Mouse (Mus musculus): ENCODE data around the gene Smpd2. TPM values are rescaled to one million over a fixed set of nuclear protein-coding genes. Genes with fewer than 3 reads are reported as not detected.
A peak's percentile ranks its signal among the peaks of the same experiment; 100 is the strongest.
"Not testable (repeated sequence)": the region's sequence is repeated elsewhere in the genome, so short reads cannot be mapped to it uniquely, and the experiment has no call there.

Gene Smpd2
- polyA plus RNA-seq, 1 experiment from 2014 or later = 34.3 TPM

DNA sequence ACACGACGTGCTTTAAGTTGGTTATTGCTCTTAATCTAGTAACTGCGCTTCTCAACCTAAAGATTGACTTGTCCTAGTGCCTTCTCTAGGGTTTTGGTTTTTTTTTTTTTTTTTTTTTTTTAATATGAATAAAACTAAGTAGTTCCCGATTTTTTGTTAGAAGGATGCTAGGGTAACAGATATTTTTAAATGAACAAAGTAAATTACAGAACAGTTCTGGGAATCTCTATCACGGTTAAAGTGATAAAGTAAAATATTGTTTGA, 30.2 kb upstream of the Smpd2 start:
- H3K4me1 ChIP-seq (ENCODE audit: control insufficient read depth, insufficient read depth, low read length) = peaks cover 15% of the 10 kb centered on the region
- H3K27ac ChIP-seq (ENCODE audit: low read depth, low read length) = no peak overlapping the region
- peak overlapping the region; percentile 75 for H3K4me3 ChIP-seq (ENCODE audit: low read depth, low read length)
- H3K36me3 ChIP-seq (ENCODE audit: control insufficient read depth, insufficient read depth, low read length) = no peaks in the 10 kb centered on the region
- ATAC-seq (ENCODE audit: low read depth) = no peak
- peak overlapping the region; percentile 88; the same call in 1 of the 2 replicates for H3K9ac ChIP-seq (replicated peaks; ENCODE audit: low read depth, low read length)
- peak overlapping the region; percentile 73 for H3K4me2 ChIP-seq (ENCODE audit: low read depth, low read length)
- H3K9me3 ChIP-seq (ENCODE audit: control insufficient read depth, low read length) = no peaks in the 10 kb centered on the region
- H3K27me3 ChIP-seq (ENCODE audit: control insufficient read depth, insufficient read depth, low read length) = no peaks in the 10 kb centered on the region
- 4% methylated on average over 5 of the region's 5 CpGs for WGBS

DNA sequence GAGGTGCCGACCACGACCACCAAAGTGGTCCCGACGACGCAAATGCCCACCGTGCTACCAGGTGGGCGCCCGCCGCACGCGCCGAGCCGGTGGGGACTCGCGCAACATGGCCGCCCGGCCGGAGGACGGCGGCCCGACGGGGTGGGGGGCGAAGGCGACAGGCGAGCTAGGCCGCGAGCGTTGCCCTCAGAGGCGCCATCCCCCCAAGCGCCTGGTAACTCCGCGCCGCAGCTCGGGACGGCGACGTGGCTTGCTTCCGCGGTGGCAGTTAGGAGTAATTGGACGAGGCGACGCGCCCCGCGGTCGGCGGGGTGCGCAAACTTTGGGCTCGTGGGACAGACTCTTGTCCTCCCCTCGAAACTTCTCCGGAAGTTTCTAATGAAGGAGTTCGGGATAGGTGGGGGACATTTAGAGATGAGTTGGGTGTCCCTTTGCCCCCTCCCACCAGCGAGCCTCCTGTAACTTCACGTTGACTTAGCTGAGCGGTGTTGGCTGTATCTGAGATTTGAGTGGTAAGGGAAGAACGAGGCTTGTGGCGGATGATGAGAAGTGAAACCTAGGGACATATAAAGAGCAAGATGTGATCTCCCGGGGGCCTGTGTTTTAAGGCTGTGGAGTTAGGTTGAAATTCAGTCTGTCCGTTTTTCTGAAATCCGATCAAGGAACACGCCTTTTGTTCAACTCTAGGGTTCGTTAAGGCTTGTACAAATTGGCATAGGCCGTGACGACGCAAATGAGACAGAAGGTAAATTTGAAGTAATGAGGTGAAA, 29.7 kb upstream of the Smpd2 start:
- Histone ChIP-seq H3K9ac (replicated peaks; ENCODE audit: low read depth, low read length) (peak overlapping the region; percentile 88), H3K4me2 (ENCODE audit: low read depth, low read length) (peak overlapping the region; percentile 73), H3K36me3 (ENCODE audit: control insufficient read depth, insufficient read depth, low read length) (no peaks in the 10 kb centered on the region), H3K27me3 (ENCODE audit: control insufficient read depth, insufficient read depth, low read length) (no peaks in the 10 kb centered on the region), H3K27ac (ENCODE audit: low read depth, low read length) (peak overlapping the region; percentile 100), H3K4me3 (ENCODE audit: low read depth, low read length) (peak overlapping the region; percentile 75), H3K9me3 (ENCODE audit: control insufficient read depth, low read length) (no peaks in the 10 kb centered on the region), H3K4me1 (ENCODE audit: control insufficient read depth, insufficient read depth, low read length) (peaks cover 15% of the 10 kb centered on the region)
- WGBS = under 1% methylated on average over 65 of the region's 65 CpGs
- ATAC-seq (ENCODE audit: low read depth) = peak; percentile 6; the same call in 1 of the 2 replicates

DNA sequence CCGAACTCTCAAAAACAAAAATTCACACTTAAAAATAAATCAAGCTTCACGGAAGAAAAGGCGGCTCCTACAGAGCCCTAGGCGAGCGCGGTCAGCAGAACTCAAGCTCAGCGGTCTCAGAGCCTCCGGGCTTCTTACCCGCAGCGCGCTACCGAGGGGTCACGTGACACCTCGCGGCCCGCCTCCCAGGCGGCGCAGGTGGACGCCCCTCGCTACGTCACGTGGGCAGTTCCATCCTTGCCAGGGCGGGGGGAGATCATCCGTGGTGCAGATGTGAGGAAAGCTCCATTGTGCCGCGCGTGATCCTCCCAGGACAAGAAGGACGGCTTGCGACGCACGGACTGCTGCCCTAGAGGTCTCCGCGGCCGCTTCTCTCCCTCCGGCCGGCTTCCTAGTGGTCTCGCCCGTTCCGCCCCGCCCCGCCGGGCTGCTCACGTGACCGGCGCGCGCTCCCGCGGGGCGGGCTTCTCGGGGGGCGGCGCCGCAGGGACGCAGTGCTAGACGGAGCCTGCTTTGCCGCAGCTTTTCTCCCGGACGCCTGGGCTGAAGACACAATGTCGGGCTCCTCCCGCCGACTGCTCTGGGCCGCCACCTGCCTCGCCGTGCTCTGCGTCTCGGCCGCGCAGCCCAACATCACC, 28.9 kb upstream of the Smpd2 start, which contains the start of gene Cd164:
TSS of gene Cd164 (plus strand) at position 434 of the 638 bp plus-strand sequence.
- Histone ChIP-seq H3K9ac (replicated peaks; ENCODE audit: low read depth, low read length) (peak within 1 kb of the TSS; percentile 88), H3K4me2 (ENCODE audit: low read depth, low read length) (peak within 1 kb of the TSS; percentile 73), H3K27ac (ENCODE audit: low read depth, low read length) (peak within 1 kb of the TSS; percentile 100), H3K4me3 (ENCODE audit: low read depth, low read length) (peak within 1 kb of the TSS; percentile 75), H3K27me3 (ENCODE audit: control insufficient read depth, insufficient read depth, low read length) (no peaks in the 10 kb centered on the region), H3K4me1 (ENCODE audit: control insufficient read depth, insufficient read depth, low read length) (peaks cover 15% of the 10 kb centered on the region), H3K36me3 (ENCODE audit: control insufficient read depth, insufficient read depth, low read length) (no peaks in the 10 kb centered on the region), H3K9me3 (ENCODE audit: control insufficient read depth, low read length) (no peaks in the 10 kb centered on the region)
- ATAC-seq (ENCODE audit: low read depth) = peak; percentile 93
- WGBS = under 1% methylated on average over 58 of the region's 69 CpGs

DNA sequence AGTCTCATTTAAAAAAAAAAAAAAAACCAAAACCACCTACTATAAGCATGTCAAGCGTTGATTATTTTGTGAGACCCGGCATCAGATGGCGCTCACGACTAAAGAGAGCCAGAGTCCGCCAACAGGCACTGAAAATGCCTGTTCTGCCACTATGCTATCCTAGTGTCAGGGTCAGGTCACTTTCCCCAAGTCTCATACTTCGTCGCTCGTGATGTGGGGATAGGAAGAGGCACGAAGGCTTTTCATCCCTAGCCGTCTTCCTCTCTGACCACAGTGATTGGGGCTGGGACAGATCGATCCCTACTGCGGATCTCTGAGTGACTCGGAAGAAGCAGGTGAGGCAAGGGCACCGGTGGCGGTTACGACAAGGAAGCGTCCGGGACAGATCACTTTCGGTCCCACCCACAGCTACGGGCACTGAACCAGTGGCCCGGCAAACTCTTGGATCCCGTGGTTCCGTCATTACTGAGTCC, 28.4 kb upstream of the Smpd2 start:
- Histone ChIP-seq H3K4me2 (ENCODE audit: low read depth, low read length) (peak overlapping the region; percentile 73), H3K4me3 (ENCODE audit: low read depth, low read length) (peak overlapping the region; percentile 75), H3K4me1 (ENCODE audit: control insufficient read depth, insufficient read depth, low read length) (peaks cover 15% of the 10 kb centered on the region), H3K27ac (ENCODE audit: low read depth, low read length) (peak overlapping the region; percentile 100), H3K9me3 (ENCODE audit: control insufficient read depth, low read length) (no peaks in the 10 kb centered on the region), H3K27me3 (ENCODE audit: control insufficient read depth, insufficient read depth, low read length) (no peaks in the 10 kb centered on the region), H3K9ac (replicated peaks; ENCODE audit: low read depth, low read length) (peak overlapping the region; percentile 88), H3K36me3 (ENCODE audit: control insufficient read depth, insufficient read depth, low read length) (no peaks in the 10 kb centered on the region)
- WGBS = under 1% methylated on average over 23 of the region's 23 CpGs
- ATAC-seq (ENCODE audit: low read depth) = peak; percentile 63

DNA sequence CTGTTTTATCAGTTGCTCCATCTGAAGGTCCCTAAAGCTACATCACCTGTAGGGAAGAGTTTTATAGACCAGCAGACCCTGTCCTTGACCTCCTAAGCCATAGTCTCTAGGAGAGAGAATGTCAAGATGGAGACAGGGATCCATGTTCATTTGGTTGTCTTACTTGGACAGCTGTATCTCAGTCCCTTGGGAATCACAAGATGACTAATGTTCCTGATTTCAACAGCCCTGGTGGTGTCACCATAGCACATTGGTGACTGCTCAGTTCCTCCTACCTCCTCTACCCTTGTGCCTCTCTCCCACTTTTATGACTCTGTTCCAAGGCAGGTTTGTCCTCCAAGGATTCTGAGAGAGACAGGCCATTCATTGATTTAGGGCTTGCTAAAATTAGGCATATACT, 24.8 kb upstream of the Smpd2 start:
- Histone ChIP-seq H3K27me3 (ENCODE audit: control insufficient read depth, insufficient read depth, low read length) (no peaks in the 10 kb centered on the region), H3K36me3 (ENCODE audit: control insufficient read depth, insufficient read depth, low read length) (no peaks in the 10 kb centered on the region), H3K9ac (replicated peaks; ENCODE audit: low read depth, low read length) (no peak overlapping the region), H3K4me1 (ENCODE audit: control insufficient read depth, insufficient read depth, low read length) (peaks cover 3% of the 10 kb centered on the region; the same call in 1 of the 2 replicates), H3K4me2 (ENCODE audit: low read depth, low read length) (no peak overlapping the region), H3K9me3 (ENCODE audit: control insufficient read depth, low read length) (no peaks in the 10 kb centered on the region), H3K4me3 (ENCODE audit: low read depth, low read length) (no peak overlapping the region), H3K27ac (ENCODE audit: low read depth, low read length) (no peak overlapping the region)
- no peak for ATAC-seq (ENCODE audit: low read depth)

DNA sequence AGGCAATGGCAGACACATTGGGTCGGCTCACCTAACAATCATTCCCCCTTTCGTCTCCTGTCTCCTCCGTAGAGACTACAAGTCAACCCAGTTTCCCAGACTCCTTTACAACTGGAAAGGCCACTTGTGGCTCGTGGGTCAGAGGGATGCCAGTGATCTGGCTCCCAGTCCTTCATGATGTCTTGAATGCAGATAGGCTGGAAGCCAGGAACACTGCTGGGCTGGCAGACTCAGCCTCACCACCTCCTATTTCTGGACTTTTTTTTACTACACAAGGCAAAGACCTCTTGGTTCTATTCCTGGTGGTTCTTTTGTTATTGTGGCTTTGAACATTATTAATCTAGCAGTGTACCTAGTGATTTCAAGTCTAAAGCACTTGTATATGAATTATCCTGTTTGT, 24.1 kb upstream of the Smpd2 start:
- peaks cover 3% of the 10 kb centered on the region; the same call in 1 of the 2 replicates for H3K4me1 ChIP-seq (ENCODE audit: control insufficient read depth, insufficient read depth, low read length)
- H3K27ac ChIP-seq (ENCODE audit: low read depth, low read length) = no peak overlapping the region
- no peak overlapping the region for H3K4me2 ChIP-seq (ENCODE audit: low read depth, low read length)
- 77% methylated on average over 4 of the region's 4 CpGs for WGBS
- H3K36me3 ChIP-seq (ENCODE audit: control insufficient read depth, insufficient read depth, low read length) = no peaks in the 10 kb centered on the region
- no peak for ATAC-seq (ENCODE audit: low read depth)
- H3K9ac ChIP-seq (replicated peaks; ENCODE audit: low read depth, low read length) = no peak overlapping the region
- no peak overlapping the region for H3K4me3 ChIP-seq (ENCODE audit: low read depth, low read length)
- no peaks in the 10 kb centered on the region for H3K9me3 ChIP-seq (ENCODE audit: control insufficient read depth, low read length)
- no peaks in the 10 kb centered on the region for H3K27me3 ChIP-seq (ENCODE audit: control insufficient read depth, insufficient read depth, low read length)

DNA sequence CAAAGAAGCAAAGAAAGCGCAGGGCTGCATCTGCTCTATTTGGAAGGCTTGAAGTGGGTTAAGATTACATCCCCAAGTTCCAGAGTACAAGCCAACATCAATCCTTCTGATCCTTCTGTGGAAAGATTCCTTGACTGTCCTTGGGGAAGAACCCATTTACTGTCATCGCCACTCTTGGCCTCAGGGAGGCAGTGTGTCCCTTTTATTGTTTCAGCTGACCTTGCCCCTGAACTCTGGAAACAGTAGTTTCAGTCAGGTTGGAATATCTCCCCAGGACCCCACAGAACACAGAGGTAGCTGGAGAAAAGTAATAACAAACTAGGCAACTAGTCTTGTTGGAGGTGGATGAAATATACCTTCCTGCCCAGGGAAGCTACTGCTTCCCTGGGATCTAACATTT, 19.0 kb upstream of the Smpd2 start:
- H3K9me3 ChIP-seq (ENCODE audit: control insufficient read depth, low read length) = no peaks in the 10 kb centered on the region
- H3K4me1 ChIP-seq (ENCODE audit: control insufficient read depth, insufficient read depth, low read length) = no peaks in the 10 kb centered on the region
- H3K4me2 ChIP-seq (ENCODE audit: low read depth, low read length) = no peak overlapping the region
- H3K27ac ChIP-seq (ENCODE audit: low read depth, low read length) = no peak overlapping the region
- ATAC-seq (ENCODE audit: low read depth) = no peak
- H3K36me3 ChIP-seq (ENCODE audit: control insufficient read depth, insufficient read depth, low read length) = no peaks in the 10 kb centered on the region
- H3K4me3 ChIP-seq (ENCODE audit: low read depth, low read length) = no peak overlapping the region
- H3K9ac ChIP-seq (replicated peaks; ENCODE audit: low read depth, low read length) = no peak overlapping the region
- no peaks in the 10 kb centered on the region for H3K27me3 ChIP-seq (ENCODE audit: control insufficient read depth, insufficient read depth, low read length)
- WGBS = 47% methylated on average over 2 of the region's 2 CpGs

DNA sequence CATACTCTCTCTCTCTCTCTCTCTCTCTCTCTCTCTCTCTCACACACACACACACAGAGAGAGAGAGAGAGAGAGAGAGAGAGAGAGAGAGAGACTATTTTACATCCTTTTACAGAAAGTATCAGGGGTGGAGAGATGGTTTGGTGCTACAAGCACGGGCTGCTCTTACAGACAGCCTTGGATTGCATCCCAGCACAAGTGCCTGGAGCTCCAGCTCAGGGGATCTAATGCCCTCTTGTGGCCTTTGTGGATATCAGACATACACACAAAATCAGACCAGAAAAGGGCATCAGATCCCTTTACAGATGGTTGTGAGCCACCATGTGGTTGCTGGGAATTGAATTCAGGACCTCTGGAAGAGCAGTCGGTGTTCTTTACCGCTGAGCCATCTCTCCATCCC, 15.3 kb upstream of the Smpd2 start:
- not testable (repeated sequence) for H3K9ac ChIP-seq (replicated peaks; ENCODE audit: low read depth, low read length)
- 3% methylated on average over 3 of the region's 3 CpGs for WGBS
- peak; percentile 80 for ATAC-seq (ENCODE audit: low read depth)

DNA sequence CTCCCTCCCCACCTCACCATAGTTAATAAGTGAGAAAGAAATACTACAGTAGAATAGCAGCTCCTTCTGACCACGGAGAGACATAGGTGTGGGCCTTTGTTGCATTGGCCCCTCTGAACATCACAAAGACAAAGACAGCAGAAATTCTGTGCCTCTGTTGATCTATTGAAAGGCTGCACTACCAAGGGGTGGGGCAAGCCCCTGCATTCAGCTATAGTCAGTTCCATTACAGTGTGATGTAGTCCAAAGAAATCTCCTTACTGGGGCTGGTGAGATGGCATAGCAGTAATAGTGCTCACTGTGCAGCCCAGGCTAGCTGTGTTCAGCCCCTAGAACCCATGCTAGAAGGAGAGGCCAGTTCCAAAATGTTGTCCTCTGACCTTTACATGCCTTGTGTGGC, 14.8 kb upstream of the Smpd2 start:
- Histone ChIP-seq H3K9me3 (ENCODE audit: control insufficient read depth, low read length) (no peaks in the 10 kb centered on the region), H3K4me2 (ENCODE audit: low read depth, low read length) (no peak overlapping the region), H3K4me3 (ENCODE audit: low read depth, low read length) (no peak overlapping the region), H3K27me3 (ENCODE audit: control insufficient read depth, insufficient read depth, low read length) (no peaks in the 10 kb centered on the region), H3K36me3 (ENCODE audit: control insufficient read depth, insufficient read depth, low read length) (no peaks in the 10 kb centered on the region), H3K9ac (replicated peaks; ENCODE audit: low read depth, low read length) (no peak overlapping the region), H3K4me1 (ENCODE audit: control insufficient read depth, insufficient read depth, low read length) (no peaks in the 10 kb centered on the region), H3K27ac (ENCODE audit: low read depth, low read length) (no peak overlapping the region)
- 100% methylated on average over 1 of the region's 1 CpGs for WGBS
- ATAC-seq (ENCODE audit: low read depth) = peak; percentile 39; the same call in 1 of the 2 replicates

More for the DNA sequence above, 15.3 kb upstream of the Smpd2 start:
- not testable (repeated sequence) for H3K27ac ChIP-seq (ENCODE audit: low read depth, low read length); H3K4me3 ChIP-seq (ENCODE audit: low read depth, low read length); H3K27me3 ChIP-seq (ENCODE audit: control insufficient read depth, insufficient read depth, low read length); H3K4me2 ChIP-seq (ENCODE audit: low read depth, low read length); H3K4me1 ChIP-seq (ENCODE audit: control insufficient read depth, insufficient read depth, low read length); H3K9me3 ChIP-seq (ENCODE audit: control insufficient read depth, low read length); H3K36me3 ChIP-seq (ENCODE audit: control insufficient read depth, insufficient read depth, low read length)
